Mouse (Mus musculus) heart, postnatal 14 days (tissue): ENCODE results near the gene Fsd2. TPM values are rescaled to one million over a fixed set of nuclear protein-coding genes. Genes with fewer than 3 reads are reported as not detected.

Source experiments
- DNase-seq, 2 experiments: peaks; one replicate each; pipeline ENCODE4 v3.0.0; 2021 to 2022
- intact Hi-C: fragments of 180-260 bp; cut with DNase I; formaldehyde crosslinking; loops from one replicate; pipeline ENCODE4 v1.15.1; 2025
- long read RNA-seq, 2 experiments: library from polyadenylated mRNA; stranded (forward); transcript quantifications; one replicate each; pipeline ENCODE4 v2.0.0; 2021
- total RNA-seq, 2 experiments: library from RNA; stranded (reverse); gene quantifications; 2 replicates each; pipeline ENCODE4 v1.2.3; 2021

Fsd2 gene
- 100 to 1,000 TPM; 241 to 254 TPM for total RNA-seq
- long read RNA-seq, experiment 1, transcript Fsd2-201 (13 exons, 3,985 nt) = major isoform, 90 of 129 reads
- long read RNA-seq, experiment 1, partial matches to known transcripts = 21 of 129 reads
- long read RNA-seq, experiment 1, other reads (novel, unspliced or antisense) = 18 of 129 reads
- long read RNA-seq, experiment 2, transcript Fsd2-201 (13 exons, 3,985 nt) = major isoform, 91 of 120 reads
- long read RNA-seq, experiment 2, partial matches to known transcripts = 20 of 120 reads
- long read RNA-seq, experiment 2, other reads (novel, unspliced or antisense) = 9 of 120 reads

- intact Hi-C loops = no loop called here
- DNase-seq = peak; percentile 46 to 60
Observed at GRCm38 (mm10) chr7:81566892-81567291, at the start of gene Fsd2. TSS of gene Fsd2 (minus strand) at chr7:81566944.

GRCm38 (mm10) chr7:81615031-81615430, 48.3 kb upstream of the Fsd2 start:
- DNase-seq = no peak
- intact Hi-C loops = no loop called here

DNA sequence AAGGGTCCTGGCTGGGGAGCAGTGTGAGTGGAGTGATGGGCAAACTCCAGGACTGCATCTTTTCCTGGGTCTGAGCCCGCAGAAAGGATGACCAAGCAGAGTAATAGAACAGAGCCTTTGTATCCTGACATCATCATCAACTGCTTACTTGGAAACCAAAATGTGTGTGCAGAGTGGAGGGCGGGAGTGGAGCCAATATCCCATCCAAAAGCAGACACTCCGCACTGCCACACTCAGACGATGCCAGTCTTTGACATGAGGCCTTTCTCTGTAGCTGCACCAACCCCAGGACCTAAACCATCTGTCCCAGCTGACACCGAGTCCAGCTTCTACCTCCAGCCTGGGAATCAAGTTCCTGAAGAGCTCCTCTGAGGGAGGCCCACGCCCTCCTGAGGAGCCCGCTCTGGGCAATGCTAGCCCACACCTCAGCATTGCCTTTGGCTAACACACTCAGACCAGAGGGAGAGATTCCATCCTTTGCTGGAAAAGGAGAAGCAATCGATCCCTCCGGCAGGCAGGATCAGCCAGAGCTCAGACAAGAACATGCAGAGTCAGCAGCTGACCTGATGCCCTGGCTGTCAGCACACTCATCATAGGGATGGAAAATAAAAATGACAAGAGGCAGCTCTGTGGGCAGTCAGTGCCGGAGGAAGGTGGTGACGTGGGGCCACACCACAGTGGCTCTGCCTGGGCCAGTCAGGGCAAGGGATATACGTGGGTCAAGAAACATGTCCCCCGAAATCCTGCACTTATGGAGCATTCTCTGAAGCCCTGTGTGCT, 46.3 kb upstream of the Fsd2 start:
- DNase-seq = peak in 1 of 2 experiments; percentile 10

GRCm38 (mm10) chr7:81610125-81610524, 43.4 kb upstream of the Fsd2 start:
- intact Hi-C loops = no loop called here
- DNase-seq = peak; percentile 16 to 32

More for the DNA sequence above, 46.3 kb upstream of the Fsd2 start:
- intact Hi-C loops = no loop called here

- no peak for DNase-seq
- intact Hi-C loops = loop anchor here (10.0 kb wide), 1 partner anchor 138 kb away; no protein-coding TSS in a partner anchor
Observed at GRCm38 (mm10) chr7:81606452-81606851, 39.7 kb upstream of the Fsd2 start.

- DNase-seq = no peak
- intact Hi-C loops = loop anchor here (10.0 kb wide), 1 partner anchor 139 kb away; no protein-coding TSS in a partner anchor
Observed at GRCm38 (mm10) chr7:81605489-81605888, 38.7 kb upstream of the Fsd2 start.

DNA sequence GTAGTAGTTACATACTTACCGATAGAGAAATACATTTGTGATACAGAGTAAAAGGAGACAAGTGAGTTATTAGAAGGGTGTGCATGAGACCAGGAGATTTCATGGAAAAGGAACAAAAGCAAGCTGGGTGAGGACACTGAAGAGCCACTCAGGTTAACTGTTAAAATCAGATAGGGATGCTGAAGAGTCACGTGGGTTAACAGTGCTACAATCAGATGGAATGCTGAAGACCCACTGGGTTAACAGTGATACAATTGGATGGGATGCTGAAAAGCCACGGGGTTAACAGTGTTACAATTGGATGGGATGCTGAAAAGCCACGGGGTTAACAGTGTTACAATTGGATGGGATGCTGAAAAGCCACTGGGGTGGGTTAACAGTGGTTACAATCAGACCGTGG, 38.2 kb upstream of the Fsd2 start:
- intact Hi-C loops = loop anchor here (10.0 kb wide), 1 partner anchor 140 kb away; no protein-coding TSS in a partner anchor

GRCm38 (mm10) chr7:81599379-81600280, 32.9 kb upstream of the Fsd2 start:
- intact Hi-C loops = loop anchor here (10.0 kb wide), 1 partner anchor 145 kb away; no protein-coding TSS in a partner anchor
- no peak for DNase-seq

More for the DNA sequence above, 38.2 kb upstream of the Fsd2 start:
- no peak for DNase-seq

GRCm38 (mm10) chr7:81597660-81598059, 30.9 kb upstream of the Fsd2 start:
- no peak for DNase-seq
- intact Hi-C loops = no loop called here

DNA sequence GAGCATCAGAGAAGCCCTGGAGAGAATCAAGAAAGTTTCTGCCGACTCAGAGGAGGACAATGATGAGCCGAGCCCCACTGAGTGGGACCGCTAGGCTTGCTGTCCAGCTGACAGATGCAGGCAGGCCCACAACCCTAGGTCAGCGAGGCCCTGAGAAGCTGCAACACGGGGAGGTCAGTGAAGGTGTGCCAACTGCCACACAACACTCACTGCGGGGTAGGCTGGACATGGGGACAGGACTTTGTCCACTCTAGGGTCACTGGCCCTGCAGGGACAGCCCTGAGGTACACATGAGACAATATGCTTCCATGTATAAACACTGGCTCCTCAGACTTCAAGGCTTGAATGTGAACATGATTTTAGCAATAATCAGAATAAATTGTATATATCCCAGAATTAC, 29.3 kb upstream of the Fsd2 start:
- no peak for DNase-seq
- intact Hi-C loops = no loop called here

- intact Hi-C loops = no loop called here
- DNase-seq = no peak
Observed at GRCm38 (mm10) chr7:81595056-81595455, 28.3 kb upstream of the Fsd2 start.

GRCm38 (mm10) chr7:81593387-81593786, 26.6 kb upstream of the Fsd2 start:
- intact Hi-C loops = no loop called here
- DNase-seq = no peak

GRCm38 (mm10) chr7:81592686-81593085, 25.9 kb upstream of the Fsd2 start:
- intact Hi-C loops = no loop called here
- no peak for DNase-seq

DNA sequence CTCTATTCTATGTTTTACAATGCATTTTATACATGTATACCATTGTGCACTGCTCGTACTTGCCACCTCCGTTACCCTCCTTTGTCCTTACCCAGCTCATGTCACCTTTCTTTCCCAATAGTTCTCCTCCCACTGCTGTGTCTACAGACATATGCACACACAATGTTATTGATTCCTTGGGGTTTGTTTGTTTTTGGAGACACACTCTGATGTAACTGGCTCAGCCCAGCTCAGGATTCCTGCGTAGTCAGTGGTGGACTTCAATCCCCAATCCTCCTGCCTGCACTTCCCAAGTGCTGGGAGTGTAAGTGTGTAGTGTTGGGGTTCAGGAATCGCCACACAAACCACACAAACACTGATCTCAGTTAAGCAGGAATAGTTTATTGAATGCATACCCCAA, 20.5 kb upstream of the Fsd2 start:
- no peak for DNase-seq
- intact Hi-C loops = loop anchor here (10.0 kb wide), 1 partner anchor 132 kb away; the partner anchor contains the start of gene Cpeb1

DNA sequence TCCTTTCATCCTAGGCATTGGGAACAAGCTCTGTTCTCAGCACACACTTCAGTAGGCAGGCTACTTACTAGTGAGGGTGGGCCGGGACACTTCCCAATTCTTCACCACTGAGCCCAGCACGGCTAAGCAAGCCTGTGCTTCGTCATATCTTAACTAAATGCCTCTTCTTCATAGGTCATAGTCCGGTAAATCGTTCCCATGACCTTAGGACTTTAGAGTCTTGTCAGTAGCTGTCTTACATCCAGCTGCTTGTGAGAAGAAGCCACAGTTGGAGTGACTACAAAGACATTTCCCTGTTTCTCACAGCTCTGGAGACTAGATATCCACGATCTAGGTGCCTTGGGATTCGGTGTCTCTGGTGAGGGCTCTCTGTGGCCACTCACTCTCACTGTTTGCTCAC, 18.6 kb upstream of the Fsd2 start:
- intact Hi-C loops = loop anchor here (10.0 kb wide), 1 partner anchor 131 kb away; the partner anchor contains the start of gene Cpeb1

GRCm38 (mm10) chr7:81583512-81583911, 16.8 kb upstream of the Fsd2 start:
- intact Hi-C loops = loop anchor here (10.0 kb wide), 1 partner anchor 129 kb away; the partner anchor contains the start of gene Cpeb1
- DNase-seq = no peak

More for the DNA sequence above, 18.6 kb upstream of the Fsd2 start:
- DNase-seq = no peak

DNA sequence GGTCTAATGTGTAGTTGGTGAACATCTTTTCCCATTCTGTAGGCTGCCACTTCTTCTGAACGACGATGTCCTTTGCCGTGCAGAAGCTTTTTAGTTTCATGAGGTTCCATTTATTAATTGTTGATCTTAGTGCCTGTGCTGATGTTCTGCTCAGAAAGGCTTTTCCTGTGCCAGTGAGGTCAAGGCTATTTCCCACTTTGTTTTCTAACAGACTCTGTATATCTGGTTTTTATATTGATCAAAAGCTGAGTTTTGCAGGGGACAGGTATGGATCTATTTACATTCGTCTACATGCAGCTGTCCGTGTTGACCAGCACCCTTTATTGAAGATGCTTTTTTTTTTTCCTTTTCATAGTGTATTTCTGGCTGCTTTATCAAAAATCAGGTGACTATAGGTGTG, 12.6 kb upstream of the Fsd2 start:
- DNase-seq = no peak
- intact Hi-C loops = no loop called here

DNA sequence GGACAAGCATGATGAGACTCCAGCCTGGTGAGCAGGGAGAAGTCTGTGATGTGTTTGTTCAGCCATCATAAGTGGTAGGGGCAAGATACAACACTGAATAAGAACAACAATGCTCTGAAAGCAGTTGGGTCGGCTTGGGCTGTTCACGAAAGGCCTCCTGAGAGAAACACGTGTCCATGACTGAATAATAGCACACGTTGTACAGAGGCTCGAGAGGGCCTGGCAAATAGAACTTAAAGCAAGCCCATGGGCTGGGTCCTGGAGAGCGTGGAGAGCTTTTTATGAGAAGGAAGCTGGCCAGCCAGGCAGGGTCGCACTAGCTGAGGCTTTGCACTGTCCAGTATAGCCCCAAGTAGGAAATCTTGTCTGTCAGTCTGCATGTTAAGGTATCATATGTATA, 11.7 kb upstream of the Fsd2 start:
- intact Hi-C loops = no loop called here
- no peak for DNase-seq

DNA sequence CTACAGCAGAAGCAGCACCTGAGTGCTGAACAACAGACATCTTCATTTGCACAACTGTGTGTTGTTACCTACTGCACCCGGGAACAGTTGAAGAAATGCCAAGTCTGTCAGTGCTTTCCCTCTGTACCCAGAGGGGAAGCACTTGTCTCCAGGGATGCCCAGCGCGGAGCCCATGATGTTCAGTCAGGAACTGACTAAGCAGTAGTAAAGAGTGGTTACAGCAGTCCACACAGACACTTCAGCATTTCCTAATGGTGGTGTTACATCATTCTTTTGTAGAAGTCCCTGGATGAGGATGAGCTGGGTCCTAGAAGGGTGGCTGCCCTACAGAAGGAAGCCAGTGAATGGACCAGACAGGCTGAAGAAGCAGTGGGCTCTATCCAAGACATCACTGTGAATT, 11.1 kb upstream of the Fsd2 start:
- intact Hi-C loops = no loop called here
- DNase-seq = no peak

GRCm38 (mm10) chr7:81575606-81576005, 8.9 kb upstream of the Fsd2 start:
- no peak for DNase-seq
- intact Hi-C loops = no loop called here
